Mouse (Mus musculus): ENCODE results near the gene Rbpms2. TPM values are rescaled to one million over a fixed set of nuclear protein-coding genes. Genes with fewer than 3 reads are reported as not detected.

The Rbpms2 gene
- 72.4 and 81.8 TPM in 2 replicates for polyA plus RNA-seq (2012; ENCODE audit: insufficient read depth, insufficient read length, missing spikeins)

DNA sequence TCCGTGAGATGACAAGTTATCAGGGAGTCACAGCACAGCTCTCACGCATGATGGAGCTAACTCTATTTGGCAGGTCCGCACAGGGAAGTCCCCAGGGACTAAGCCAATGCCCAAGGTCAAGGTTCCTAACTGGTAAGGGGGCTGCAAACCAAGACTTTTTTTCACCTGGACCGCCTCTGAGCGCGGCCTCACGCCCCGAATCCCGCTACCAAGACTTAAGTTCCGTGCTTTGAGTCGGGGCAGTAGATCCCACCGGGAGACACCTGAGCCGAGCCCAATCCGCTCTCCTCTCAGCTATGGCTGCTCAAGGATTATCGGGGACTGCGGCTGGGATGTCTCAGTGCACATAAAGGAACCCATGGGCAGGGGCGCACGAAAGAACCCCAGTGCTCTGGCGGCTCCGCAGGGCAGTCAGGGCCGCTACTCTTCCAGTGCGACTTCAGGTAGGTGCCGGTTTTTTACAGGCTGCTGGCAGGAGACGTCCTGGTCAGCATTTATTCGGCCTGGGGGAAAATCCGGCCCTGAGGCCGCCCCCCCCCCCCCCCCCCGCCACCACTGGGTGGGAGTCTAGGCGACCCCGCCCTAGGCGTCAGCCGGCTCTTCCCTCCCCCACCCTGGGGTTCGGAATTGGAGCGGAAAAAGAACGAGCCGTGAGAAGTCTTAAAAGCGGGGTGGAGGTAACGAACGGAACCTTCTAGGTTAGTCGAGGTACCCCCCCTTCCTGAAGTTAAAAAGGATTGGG lies at the start of gene Rbpms2:
Gene Rbpms2, plus strand, starts transcription at position 624 of the 742 bp plus-strand sequence.
- Histone ChIP-seq H3K4me1 (ENCODE audit: control insufficient read depth, insufficient read depth, insufficient read length, low read length) (0 out of 2 replicates have a peak, but pooled peaks cover 2% of the 10 kb centered on the region), H3K4me3 (ENCODE audit: insufficient read depth, low read depth, low read length) (peak within 1 kb of the TSS; percentile 85), H3K27ac (replicated peaks; ENCODE audit: low read depth, low read length) (peak within 1 kb of the TSS; percentile 95)

DNA sequence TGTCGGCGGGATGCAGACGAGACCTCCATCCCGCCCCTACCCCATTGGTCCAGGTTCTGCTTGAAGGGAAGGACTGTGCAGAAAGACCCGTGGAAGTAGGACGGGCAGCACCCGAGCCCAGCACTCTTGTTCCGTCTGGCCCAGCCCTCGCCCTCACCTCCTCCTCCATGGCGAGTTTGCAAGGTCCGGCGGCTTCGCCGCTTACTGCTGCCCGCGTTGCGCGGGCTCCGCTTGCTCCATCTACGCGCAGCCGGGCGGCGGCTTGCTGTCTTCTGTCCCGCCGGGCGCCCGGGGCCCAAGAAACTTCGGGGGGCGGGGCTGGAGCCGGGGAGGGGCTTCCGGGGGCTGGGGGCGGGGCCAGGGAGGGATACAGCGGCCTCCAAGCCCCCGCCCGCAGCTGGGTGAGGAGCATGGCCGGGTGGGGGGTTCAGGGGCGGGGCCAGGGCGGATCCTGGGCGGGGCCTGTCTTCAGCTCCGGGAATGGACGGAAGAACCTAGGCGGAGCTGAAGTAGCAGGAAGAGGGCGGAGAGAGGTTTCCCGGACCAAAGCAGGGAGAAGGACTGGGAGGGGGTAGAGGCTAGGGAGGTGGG lies 49.6 kb upstream of the Rbpms2 start, which contains the start of gene Plekho2:
Gene Plekho2, minus strand, starts transcription at position 260 of the 591 bp plus-strand sequence.
- Histone ChIP-seq H3K4me1 (ENCODE audit: control insufficient read depth, insufficient read depth, insufficient read length, low read length) (0 out of 2 replicates have a peak, but pooled peaks cover 2% of the 10 kb centered on the region), H3K4me3 (ENCODE audit: insufficient read depth, low read depth, low read length) (peak within 1 kb of the TSS; percentile 92), H3K27ac (replicated peaks; ENCODE audit: low read depth, low read length) (peak within 1 kb of the TSS; percentile 97)

DNA sequence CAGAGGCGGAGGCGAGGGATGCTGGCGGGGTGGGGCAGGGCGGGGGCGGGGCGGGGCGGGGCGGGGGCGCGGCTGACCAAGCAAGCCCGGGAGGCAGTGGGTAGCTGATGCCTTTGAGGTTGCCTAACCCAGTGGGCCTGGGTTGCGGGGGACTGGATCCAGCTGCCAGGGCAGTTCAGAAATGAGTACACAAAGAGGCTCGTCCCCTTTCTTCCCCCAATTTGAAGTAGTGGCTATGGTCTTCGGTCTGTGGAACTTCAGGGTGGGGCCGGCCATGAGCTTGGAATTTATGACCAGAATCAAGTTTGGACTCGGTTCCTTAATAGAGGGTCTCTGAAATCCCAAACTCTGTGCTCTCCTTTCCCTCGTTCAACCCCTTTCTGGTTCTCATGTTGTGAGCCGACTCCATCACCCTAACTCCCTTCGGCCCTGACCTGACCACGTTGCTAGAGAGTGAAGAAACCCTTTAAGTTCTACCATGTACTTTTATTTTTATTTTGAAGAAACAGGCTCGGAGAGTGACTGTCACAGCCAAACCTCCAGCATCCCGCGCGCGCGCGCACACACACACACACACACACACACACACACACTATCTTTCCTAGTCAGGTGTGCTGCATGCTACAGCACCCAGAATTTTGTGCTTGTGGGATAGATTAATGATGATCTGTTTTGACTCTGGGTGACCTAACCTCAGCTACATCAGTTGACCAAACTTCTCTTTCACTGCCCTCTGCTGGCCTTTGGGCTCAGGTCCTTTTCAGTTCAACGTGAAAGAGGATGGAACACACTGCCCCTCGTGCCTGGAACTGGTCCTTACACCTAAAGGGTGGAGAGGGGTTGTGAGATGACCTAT lies 48.8 kb upstream of the Rbpms2 start:
- Histone ChIP-seq H3K4me1 (ENCODE audit: control insufficient read depth, insufficient read depth, insufficient read length, low read length) (0 out of 2 replicates have a peak, but pooled peaks cover 2% of the 10 kb centered on the region), H3K4me3 (ENCODE audit: insufficient read depth, low read depth, low read length) (peak overlapping the region; percentile 62), H3K27ac (replicated peaks; ENCODE audit: low read depth, low read length) (peak overlapping the region; percentile 82)

DNA sequence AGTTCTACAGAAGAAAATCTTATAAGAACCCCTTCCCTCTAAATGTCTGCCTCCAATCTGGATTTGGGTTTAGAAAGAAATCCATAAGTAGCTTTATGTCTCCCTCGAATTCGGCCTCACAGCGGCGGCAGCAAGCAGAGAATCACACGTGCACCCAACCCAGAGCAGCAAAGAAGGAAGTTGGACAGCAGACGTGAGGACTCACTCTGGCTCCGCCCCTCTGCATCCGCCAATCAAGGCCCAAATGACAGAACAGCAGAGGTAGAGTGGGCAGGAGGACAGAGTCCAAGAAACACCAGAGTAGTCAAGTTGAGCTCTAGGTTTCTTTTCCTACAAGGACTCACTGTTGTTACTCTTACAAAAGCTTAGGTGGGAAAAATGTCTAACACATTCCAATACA lies 46.4 kb upstream of the Rbpms2 start:
- no peak overlapping the region for H3K4me3 ChIP-seq (ENCODE audit: insufficient read depth, low read depth, low read length)
- H3K27ac ChIP-seq (replicated peaks; ENCODE audit: low read depth, low read length): no peak overlapping the region
- peaks cover 6% of the 10 kb centered on the region; the same call in 1 of the 2 replicates for H3K4me1 ChIP-seq (ENCODE audit: control insufficient read depth, insufficient read depth, insufficient read length, low read length)

DNA sequence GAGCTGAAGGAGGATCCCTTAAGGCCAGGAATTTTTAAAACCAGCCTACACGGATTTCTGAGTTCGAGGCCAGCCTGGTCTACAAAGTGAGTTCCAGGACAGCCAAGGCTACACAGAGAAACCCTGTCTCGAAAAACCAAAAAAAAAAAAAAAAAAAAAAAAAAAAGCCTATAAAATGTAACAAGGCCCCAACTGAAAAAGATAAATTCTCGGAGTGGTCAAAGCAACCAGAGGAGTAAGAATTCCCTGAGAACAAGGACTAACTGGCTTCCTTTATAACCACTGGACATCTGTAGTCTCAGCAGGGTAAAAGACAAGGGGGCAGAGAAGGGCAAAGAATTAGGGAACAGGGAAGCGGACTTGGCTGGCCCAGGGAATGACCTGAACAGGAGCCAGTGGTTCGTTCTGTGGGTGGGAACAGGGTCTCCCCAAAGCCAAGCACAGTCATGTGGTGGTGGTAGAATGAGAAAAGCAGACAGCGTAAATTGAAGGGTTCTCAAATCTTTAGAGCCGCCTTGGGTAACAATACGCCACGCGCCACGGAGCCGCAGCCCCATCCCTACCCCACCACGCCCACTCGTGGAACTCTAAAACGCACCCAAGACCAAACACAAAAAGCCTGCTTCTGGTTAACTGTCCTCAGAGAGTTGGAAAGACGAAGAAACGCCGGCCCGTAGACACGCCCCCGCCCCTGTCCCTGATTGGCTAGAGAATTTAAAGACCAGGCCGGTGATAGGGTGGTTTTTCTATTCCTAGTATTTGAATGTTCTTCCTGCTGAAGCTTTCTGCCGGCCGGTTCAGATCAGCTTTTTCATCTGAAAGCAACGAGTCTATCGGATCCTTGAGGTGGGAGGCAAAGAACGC lies 42.8 kb upstream of the Rbpms2 start, which contains the start of gene Pif1:
Gene Pif1, plus strand, starts transcription at position 755 of the 864 bp plus-strand sequence.
- Histone ChIP-seq H3K4me3 (ENCODE audit: insufficient read depth, low read depth, low read length) (peak within 1 kb of the TSS; percentile 55), H3K4me1 (ENCODE audit: control insufficient read depth, insufficient read depth, insufficient read length, low read length) (peaks cover 8% of the 10 kb centered on the region), H3K27ac (replicated peaks; ENCODE audit: low read depth, low read length) (no peak within 1 kb of the TSS)

DNA sequence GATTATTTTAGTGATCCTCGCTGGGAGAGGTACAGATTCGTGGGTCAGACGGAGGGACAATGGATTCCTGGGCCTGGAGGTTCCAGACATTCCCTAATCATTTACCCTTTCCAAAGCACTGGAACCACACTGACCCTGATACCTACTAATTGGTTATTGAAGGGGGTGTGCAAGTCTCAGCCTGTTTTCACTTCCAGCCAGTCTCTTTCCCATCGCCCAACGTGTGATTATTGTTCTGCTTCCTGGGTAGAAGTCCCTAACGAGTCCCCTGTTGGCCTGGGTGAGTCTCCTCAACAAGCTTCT lies 42.2 kb upstream of the Rbpms2 start:
- peaks cover 8% of the 10 kb centered on the region for H3K4me1 ChIP-seq (ENCODE audit: control insufficient read depth, insufficient read depth, insufficient read length, low read length)
- H3K4me3 ChIP-seq (ENCODE audit: insufficient read depth, low read depth, low read length): peak overlapping the region; percentile 55
- H3K27ac ChIP-seq (replicated peaks; ENCODE audit: low read depth, low read length): no peak overlapping the region

DNA sequence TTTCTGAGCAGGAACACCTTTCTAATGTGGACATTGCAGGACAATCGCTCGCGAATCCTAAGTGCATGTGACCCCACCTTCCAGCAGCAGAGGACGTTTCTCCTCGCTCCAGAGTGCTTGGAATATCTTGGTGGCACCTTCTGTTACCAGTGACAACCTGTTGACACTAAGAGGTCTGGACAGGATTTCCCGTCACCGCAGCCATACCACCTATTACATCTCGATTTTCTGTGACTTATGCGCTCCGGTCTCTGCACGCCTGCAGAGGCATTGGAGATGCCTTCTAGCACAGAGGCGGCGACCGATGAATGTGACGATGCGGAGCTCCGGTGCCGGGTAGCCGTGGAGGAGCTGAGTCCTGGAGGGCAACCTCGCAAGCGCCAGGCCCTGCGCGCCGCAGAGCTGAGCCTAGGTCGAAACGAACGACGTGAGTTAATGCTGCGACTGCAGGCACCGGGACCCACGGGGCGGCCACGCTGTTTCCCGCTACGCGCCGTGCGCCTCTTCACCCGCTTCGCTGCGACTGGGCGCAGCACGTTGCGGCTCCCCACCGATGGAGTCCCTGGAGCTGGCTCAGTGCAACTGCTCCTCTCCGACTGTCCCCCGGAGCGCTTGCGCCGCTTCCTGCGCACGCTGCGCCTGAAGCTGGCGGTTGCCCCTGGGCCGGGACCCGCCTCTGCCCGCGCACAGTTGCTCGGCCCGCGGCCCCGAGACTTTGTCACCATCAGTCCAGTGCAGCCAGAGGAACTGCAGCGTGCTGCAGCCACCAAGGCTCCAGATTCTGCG lies 41.7 kb upstream of the Rbpms2 start:
- H3K4me3 ChIP-seq (ENCODE audit: insufficient read depth, low read depth, low read length): peak overlapping the region; percentile 55
- H3K27ac ChIP-seq (replicated peaks; ENCODE audit: low read depth, low read length): no peak overlapping the region
- H3K4me1 ChIP-seq (ENCODE audit: control insufficient read depth, insufficient read depth, insufficient read length, low read length): peaks cover 8% of the 10 kb centered on the region

DNA sequence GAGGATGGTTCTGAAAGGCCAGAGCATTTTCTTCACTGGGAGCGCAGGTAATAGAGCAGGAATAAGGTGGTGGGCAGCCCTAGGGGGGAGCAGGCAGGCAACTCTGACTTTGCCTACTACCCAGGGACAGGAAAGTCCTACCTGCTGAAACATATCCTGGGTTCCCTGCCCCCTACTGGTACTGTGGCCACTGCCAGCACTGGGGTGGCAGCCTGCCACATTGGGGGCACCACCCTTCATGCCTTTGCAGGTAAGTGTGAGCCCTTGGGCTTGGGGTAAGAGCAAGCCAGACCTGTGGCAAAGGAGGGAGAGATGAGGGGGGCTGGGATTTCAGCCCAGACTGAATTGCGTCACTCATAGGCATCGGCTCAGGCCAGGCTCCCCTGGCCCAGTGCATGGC lies 40.4 kb upstream of the Rbpms2 start:
- Histone ChIP-seq H3K4me3 (ENCODE audit: insufficient read depth, low read depth, low read length) (no peak overlapping the region), H3K27ac (replicated peaks; ENCODE audit: low read depth, low read length) (no peak overlapping the region), H3K4me1 (ENCODE audit: control insufficient read depth, insufficient read depth, insufficient read length, low read length) (peaks cover 8% of the 10 kb centered on the region)

DNA sequence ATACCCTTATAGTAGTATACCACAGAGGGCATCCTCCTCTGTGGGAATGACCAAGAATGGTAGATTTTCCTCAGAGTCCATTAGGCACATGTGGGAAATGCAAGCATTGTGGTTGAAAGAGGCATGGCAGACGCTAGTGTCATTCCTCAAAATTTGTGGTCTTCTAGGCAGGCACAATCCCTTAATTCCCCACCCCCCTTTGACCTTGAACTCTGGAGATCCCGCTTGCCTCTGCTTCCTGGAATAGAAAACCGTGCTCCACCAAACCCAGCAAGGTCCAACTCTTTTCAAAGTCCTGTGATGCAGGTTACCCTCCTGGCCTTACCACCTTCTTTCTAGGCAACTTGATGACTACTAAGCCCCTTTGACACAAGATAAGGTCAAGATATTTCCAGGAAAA lies 36.7 kb upstream of the Rbpms2 start:
- Histone ChIP-seq H3K4me1 (ENCODE audit: control insufficient read depth, insufficient read depth, insufficient read length, low read length) (peaks cover 3% of the 10 kb centered on the region; the same call in 1 of the 2 replicates), H3K27ac (replicated peaks; ENCODE audit: low read depth, low read length) (no peak overlapping the region), H3K4me3 (ENCODE audit: insufficient read depth, low read depth, low read length) (no peak overlapping the region)

DNA sequence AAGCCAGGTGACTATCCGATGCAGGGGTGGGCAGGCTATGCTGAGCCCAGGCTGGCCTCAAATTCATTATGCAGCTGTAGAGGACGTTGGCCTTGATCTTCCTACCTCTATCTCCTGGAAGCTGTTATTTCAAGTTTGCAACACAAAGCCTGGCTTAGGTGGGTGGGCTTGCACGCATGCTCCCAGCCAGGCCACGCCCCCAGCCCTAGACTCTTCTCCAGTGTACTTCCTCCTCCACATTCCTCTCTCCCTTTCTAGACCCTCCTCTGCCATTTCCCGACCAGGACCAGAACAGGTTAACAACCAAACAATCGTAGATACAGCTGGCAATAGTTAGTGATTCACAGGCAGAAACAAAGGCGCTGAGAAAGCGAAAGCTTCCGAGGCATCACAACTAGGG lies 35.9 kb upstream of the Rbpms2 start:
- Histone ChIP-seq H3K4me3 (ENCODE audit: insufficient read depth, low read depth, low read length) (no peak overlapping the region), H3K4me1 (ENCODE audit: control insufficient read depth, insufficient read depth, insufficient read length, low read length) (no peaks in the 10 kb centered on the region), H3K27ac (replicated peaks; ENCODE audit: low read depth, low read length) (no peak overlapping the region)

DNA sequence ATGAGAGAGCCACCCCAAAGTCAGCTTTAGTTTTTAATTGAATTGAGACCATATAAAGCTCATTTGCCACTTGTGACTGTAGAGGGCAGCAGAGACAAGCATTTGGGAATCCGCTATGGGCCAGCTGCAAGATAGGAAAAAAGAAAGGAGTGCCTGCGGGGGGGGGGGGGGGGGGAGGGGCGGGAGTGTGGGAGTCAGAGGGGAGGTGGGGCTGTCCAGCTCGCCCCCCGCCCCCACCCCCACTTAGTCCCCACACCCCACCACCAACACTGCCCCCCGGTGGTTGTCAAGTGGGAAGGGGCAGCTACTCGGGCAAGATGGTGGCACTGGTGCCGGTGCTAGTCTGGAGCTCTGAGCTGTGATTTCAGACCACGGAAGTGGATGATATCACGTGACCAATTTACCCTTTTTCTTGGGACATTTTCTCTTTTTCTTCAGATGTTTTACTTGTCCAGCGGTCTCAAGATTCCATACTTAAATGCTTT lies 30.6 kb upstream of the Rbpms2 start:
- no peak overlapping the region for H3K27ac ChIP-seq (replicated peaks; ENCODE audit: low read depth, low read length)
- H3K4me1 ChIP-seq (ENCODE audit: control insufficient read depth, insufficient read depth, insufficient read length, low read length): no peaks in the 10 kb centered on the region
- H3K4me3 ChIP-seq (ENCODE audit: insufficient read depth, low read depth, low read length): no peak overlapping the region

DNA sequence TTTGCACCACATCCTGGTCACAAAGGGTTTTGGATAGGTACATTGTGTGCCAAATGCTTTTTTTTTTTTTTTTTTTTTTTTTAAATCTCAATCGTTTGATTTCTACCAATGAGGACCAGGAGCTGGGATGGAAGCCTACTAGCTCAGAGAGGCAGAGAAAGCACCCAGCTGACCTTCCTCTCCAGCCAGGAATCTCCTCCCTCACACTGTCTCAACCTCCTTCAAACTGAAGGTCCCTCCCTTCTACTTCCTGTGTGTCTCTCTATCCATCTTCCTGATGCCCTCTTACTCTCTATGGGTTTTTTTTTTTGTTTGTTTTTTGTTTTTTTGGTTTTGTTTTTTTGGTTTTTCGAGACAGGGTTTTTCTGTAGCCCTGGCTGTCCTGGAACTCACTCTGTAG lies 28.5 kb upstream of the Rbpms2 start:
- H3K4me3 ChIP-seq (ENCODE audit: insufficient read depth, low read depth, low read length): no peak overlapping the region
- no peak overlapping the region for H3K27ac ChIP-seq (replicated peaks; ENCODE audit: low read depth, low read length)
- H3K4me1 ChIP-seq (ENCODE audit: control insufficient read depth, insufficient read depth, insufficient read length, low read length): no peaks in the 10 kb centered on the region

DNA sequence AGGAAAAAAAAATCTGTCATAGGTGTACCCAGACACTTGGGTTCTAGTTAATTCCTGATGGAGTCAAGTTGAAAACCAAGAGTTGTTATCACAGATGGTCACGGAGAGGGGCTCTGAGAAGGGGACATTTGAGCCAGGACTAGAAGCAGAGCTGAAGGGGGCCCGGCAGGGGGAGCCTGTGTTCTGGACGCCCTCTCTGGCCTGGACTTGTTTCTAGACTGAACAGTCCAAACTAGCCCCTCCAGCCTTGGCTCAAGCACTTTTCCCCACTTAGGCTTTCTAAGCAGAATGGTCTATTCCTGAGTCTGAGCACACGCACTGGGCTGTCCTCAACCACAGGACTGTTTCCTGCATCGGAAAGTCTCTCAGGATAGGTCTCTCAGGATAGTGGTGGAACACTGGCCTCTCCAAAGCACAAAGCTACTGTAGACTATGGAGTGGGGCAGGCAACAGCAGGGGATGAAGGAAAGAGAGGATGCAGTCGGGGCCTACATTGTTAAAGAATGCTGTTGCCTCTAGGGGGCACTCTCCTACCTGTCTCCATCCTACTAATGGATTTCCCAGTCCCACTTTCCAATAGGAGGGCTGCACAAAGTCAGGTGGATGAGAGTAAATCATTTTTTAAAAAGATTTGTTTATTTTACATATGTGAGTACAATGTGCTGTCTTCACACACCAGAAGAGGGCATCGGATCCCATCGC lies 25.9 kb upstream of the Rbpms2 start:
- no peak overlapping the region for H3K27ac ChIP-seq (replicated peaks; ENCODE audit: low read depth, low read length)
- no peak overlapping the region for H3K4me3 ChIP-seq (ENCODE audit: insufficient read depth, low read depth, low read length)
- no peaks in the 10 kb centered on the region for H3K4me1 ChIP-seq (ENCODE audit: control insufficient read depth, insufficient read depth, insufficient read length, low read length)

All from brown adipose tissue, adult 24 weeks (tissue).